Mouse (Mus musculus): ENCODE data around the gene M1ap. TPM values are rescaled to one million over a fixed set of nuclear protein-coding genes. Genes with fewer than 3 reads are reported as not detected.
A peak's percentile ranks its signal among the peaks of the same experiment; 100 is the strongest.

The M1ap gene
- polyA plus RNA-seq, 1 experiment from 2014 or later: 0.43 TPM

DNA sequence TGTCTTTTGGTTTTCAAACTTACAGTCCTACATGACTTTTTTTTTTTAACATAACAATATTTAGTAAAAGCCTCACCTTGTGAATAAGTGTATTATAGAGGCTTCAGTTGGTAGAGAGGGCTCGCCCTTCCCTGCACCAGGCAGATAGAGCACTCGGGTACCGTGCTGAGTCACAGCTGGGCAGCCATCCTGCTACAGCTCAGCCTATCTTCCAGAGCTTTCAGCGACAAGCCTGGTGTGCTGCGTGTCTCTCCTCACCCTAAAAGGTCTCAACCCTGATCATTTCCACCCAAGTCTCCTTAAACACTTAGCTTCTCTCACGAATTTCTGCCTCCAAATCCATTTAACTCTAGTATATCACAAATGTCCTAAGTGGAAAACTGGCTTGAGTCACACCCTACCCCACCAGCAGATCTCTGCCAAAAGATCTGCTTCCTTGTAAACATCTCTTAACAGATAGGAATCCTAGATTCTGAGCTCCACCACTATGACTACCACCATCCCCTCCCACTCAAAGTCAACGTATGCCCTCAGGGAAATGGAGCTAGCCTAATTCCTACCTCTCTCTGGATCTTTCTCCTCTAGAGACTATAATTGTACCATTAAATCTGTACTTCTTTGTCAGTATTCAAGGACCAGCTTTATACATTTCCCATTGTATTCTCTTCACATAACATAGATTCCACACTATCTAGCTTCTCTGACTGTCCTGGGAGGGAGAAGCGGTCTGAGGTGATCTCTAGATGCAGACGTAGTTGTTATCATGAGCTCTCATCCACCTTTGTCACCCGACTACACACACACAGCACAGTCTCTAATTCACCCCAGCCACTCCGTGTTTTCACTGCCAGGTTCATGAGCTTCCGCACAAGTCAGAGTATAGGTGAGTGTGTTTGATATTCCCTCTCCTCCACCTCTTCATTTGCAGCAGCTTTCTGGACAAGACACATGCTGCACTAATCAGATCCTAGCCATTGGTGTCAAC, 68.1 kb downstream of the M1ap start:
- Histone ChIP-seq H3K9ac (no peak overlapping the region), H3K9me3 (replicated peaks) (no peaks in the 10 kb centered on the region), H3K27me3 (no peaks in the 10 kb centered on the region), H3K27ac (0 out of 2 replicates have a peak overlapping the region, but pooled peaks have one; percentile 19), H3K36me3 (no peaks in the 10 kb centered on the region), H3K4me3 (replicated peaks) (no peak overlapping the region), H3K4me1 (peaks cover 8% of the 10 kb centered on the region), H3K4me2 (no peak overlapping the region)
- ATAC-seq (replicated peaks; ENCODE audit: low FRiP score): peak; percentile 82; the same call in 1 of the 2 replicates
- 75% methylated on average over 12 of the region's 12 CpGs for WGBS

DNA sequence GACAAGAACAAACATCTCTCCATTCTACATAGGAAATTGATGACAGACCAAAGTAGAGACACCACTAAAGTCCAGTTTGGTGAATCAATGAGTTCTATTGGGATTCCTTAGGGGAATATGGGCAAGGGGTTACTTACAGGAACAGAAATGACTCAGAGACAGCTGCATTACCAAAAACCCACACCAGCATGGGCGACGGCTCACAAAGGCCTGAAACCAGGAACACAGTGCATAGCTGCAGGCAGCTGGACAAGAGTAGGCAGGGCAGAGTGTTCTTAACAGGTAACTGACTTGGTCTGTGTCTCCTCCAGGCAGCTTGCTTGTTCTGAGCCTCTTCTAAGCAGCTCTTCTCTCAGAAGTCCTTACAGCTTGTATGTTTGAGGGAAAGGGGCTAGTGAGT, 69.0 kb downstream of the M1ap start:
- Histone ChIP-seq H3K4me2 (no peak overlapping the region), H3K36me3 (no peaks in the 10 kb centered on the region), H3K4me1 (no peaks in the 10 kb centered on the region), H3K4me3 (replicated peaks) (no peak overlapping the region), H3K27me3 (no peaks in the 10 kb centered on the region), H3K9ac (no peak overlapping the region), H3K9me3 (replicated peaks) (no peaks in the 10 kb centered on the region), H3K27ac (no peak overlapping the region)
- no peak for ATAC-seq (replicated peaks; ENCODE audit: low FRiP score)
- WGBS: 82% methylated on average over 2 of the region's 2 CpGs

DNA sequence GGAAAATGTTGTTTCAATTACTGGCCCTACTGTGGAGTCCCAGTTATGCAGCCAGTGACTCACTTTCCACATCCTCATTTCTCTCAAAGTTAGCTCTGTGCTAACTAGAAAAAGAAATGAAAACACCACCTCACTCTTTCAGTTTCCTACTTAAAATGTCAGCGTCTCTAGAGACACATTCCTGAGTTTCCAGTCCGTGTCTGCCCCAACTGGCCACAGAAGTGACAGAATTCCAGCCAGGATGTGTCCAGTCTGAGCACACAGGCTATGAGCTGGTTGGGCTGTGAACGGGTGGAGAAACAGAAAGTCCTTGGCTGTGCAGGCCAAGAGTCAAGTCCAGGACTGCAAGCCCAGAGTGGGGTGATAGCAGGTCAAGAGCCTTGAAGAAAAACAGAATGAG, 70.5 kb downstream of the M1ap start:
- H3K4me3 ChIP-seq (replicated peaks): no peak overlapping the region
- H3K36me3 ChIP-seq: no peaks in the 10 kb centered on the region
- H3K9ac ChIP-seq: no peak overlapping the region
- H3K27ac ChIP-seq: no peak overlapping the region
- H3K4me2 ChIP-seq: no peak overlapping the region
- WGBS: 52% methylated on average over 3 of the region's 3 CpGs
- H3K27me3 ChIP-seq: no peaks in the 10 kb centered on the region
- ATAC-seq (replicated peaks; ENCODE audit: low FRiP score): no peak
- no peaks in the 10 kb centered on the region for H3K9me3 ChIP-seq (replicated peaks)
- H3K4me1 ChIP-seq: no peaks in the 10 kb centered on the region

DNA sequence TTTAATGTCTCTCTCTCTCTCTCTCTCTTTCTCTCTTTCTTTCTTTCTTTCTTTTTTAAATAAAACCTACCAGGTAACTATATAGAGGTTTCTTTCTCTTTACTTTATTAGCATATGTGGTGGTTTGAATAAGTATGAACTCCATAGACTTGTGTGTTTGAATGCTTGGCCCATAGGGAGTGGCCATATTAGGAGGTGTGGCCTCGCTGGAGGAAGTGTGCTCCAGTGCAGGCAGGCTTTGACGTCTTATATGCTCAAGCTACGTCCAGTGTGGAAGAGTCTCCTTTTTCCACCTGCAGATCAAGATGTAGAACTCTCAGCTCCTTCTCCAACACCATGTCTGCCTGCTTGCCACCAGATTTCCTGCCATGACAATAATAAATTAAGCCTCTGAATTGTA, 72.3 kb downstream of the M1ap start:
- WGBS: 71% methylated on average over 3 of the region's 3 CpGs
- Histone ChIP-seq H3K9ac (no peak overlapping the region), H3K4me3 (replicated peaks) (no peak overlapping the region), H3K9me3 (replicated peaks) (no peaks in the 10 kb centered on the region), H3K27me3 (no peaks in the 10 kb centered on the region), H3K27ac (no peak overlapping the region), H3K4me1 (no peaks in the 10 kb centered on the region), H3K36me3 (no peaks in the 10 kb centered on the region), H3K4me2 (no peak overlapping the region)
- no peak for ATAC-seq (replicated peaks; ENCODE audit: low FRiP score)

DNA sequence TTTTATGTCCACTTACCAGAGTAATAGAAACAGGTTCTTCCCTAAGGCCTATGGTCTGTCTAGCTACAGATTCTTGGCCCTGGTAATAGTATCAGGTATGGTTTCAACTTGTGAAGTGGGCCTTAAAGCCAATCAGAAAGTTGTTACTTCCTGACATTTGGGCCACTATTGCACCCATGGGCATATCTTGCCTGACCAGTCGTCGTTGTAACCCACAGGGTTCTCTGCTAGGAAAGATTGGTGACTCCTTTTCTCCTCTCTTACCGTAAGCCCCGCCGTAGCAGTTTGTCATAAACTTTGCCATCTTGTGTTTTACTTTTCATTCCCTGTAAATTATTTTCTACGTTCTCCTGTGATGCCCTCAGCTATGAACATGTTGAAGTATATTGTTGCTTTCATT, 73.4 kb downstream of the M1ap start:
- H3K27me3 ChIP-seq: no peaks in the 10 kb centered on the region
- H3K36me3 ChIP-seq: no peaks in the 10 kb centered on the region
- no peak overlapping the region for H3K4me2 ChIP-seq
- no peak overlapping the region for H3K27ac ChIP-seq
- ATAC-seq (replicated peaks; ENCODE audit: low FRiP score): no peak
- H3K4me1 ChIP-seq: no peaks in the 10 kb centered on the region
- WGBS: 85% methylated on average over 6 of the region's 6 CpGs
- no peak overlapping the region for H3K9ac ChIP-seq
- H3K9me3 ChIP-seq (replicated peaks): no peaks in the 10 kb centered on the region
- no peak overlapping the region for H3K4me3 ChIP-seq (replicated peaks)

DNA sequence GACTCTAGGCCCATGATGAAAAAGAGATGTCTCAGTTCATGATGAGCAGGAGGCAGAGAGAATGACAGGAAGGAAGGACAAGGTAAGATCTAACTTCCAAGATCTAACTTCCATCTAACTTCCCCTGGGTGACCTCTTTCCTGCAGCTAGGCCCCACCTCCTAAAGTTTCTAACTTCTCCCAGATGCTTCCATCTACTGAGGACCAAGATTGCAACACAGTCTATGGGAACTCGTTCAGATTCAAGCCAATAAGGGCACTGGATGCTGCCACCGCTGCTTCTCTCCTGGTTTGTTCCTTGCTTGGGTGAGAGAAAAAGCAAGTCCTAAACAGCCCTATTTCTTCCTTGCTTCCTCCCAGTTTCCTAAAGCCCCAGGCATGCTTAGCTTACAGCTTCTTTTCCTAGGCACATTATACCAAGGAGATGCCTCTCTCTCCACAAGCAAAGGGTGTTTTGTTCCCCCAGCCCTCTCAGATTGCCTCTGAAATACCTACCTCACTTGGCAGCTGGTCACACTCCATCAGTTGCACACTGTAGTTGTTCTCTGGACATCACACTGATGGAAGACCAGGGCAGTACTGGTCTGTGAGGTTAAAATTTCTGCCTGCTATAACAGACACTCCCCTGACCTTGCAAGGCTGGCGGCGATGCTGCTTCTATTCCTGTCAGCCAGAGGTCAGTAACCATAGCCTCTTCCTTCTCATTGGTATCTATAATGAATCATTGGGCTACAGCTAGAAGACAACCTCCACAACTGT, 74.3 kb downstream of the M1ap start:
- H3K4me2 ChIP-seq: no peak overlapping the region
- H3K9ac ChIP-seq: no peak overlapping the region
- no peaks in the 10 kb centered on the region for H3K9me3 ChIP-seq (replicated peaks)
- no peak overlapping the region for H3K4me3 ChIP-seq (replicated peaks)
- WGBS: 48% methylated on average over 4 of the region's 4 CpGs
- no peaks in the 10 kb centered on the region for H3K4me1 ChIP-seq
- ATAC-seq (replicated peaks; ENCODE audit: low FRiP score): peak; percentile 53; the same call in 1 of the 2 replicates
- no peaks in the 10 kb centered on the region for H3K27me3 ChIP-seq
- H3K27ac ChIP-seq: no peak overlapping the region
- no peaks in the 10 kb centered on the region for H3K36me3 ChIP-seq

DNA sequence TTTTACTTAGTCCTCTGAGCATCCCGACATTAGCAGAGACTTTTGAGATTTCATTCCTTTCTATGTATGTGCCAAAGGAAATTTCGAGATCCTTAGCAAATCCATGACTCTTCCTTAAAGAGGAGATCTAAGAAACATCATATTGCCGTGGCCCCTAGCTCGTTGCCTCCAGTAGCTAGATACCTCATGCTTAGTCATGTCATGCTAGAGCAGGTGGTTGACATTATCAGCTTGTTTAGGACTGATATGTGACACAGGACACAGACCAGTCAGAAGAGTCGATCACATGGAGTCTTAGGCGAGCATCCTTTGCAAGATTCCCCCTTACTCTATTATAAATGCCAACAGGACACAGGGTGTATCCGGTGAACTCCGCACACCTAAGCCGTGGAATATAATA, 76.3 kb downstream of the M1ap start:
- no peak overlapping the region for H3K4me3 ChIP-seq (replicated peaks)
- H3K4me1 ChIP-seq: 0 out of 2 replicates have a peak, but pooled peaks cover 7% of the 10 kb centered on the region
- no peak overlapping the region for H3K27ac ChIP-seq
- H3K9ac ChIP-seq: no peak overlapping the region
- 87% methylated on average over 9 of the region's 9 CpGs for WGBS
- ATAC-seq (replicated peaks; ENCODE audit: low FRiP score): no peak
- no peaks in the 10 kb centered on the region for H3K36me3 ChIP-seq
- H3K4me2 ChIP-seq: no peak overlapping the region
- no peaks in the 10 kb centered on the region for H3K27me3 ChIP-seq
- H3K9me3 ChIP-seq (replicated peaks): no peaks in the 10 kb centered on the region

DNA sequence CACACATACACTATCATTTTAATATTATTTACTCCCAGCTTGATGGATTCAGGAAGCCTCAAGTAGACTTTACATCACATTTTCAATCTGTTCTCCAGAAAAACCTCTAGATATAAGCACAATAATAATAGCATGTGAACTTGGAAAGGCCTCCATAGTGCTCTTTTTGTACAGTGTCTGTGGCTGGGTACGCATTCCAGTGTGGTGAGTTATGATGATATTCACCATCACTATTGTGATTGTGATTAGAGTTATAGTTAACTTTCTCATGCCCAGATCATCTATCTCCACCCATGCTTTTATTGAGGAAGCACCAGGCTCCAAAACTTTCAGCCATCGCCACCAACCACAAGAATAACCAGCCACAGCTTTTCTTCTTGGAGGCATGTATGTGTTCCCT, 77.1 kb downstream of the M1ap start:
- H3K27me3 ChIP-seq: peaks cover 4% of the 10 kb centered on the region
- no peaks in the 10 kb centered on the region for H3K36me3 ChIP-seq
- no peak for ATAC-seq (replicated peaks; ENCODE audit: low FRiP score)
- no peak overlapping the region for H3K9ac ChIP-seq
- H3K4me1 ChIP-seq: 0 out of 2 replicates have a peak, but pooled peaks cover 7% of the 10 kb centered on the region
- no peaks in the 10 kb centered on the region for H3K9me3 ChIP-seq (replicated peaks)
- H3K4me2 ChIP-seq: no peak overlapping the region
- H3K27ac ChIP-seq: no peak overlapping the region
- 93% methylated on average over 2 of the region's 2 CpGs for WGBS
- no peak overlapping the region for H3K4me3 ChIP-seq (replicated peaks)

DNA sequence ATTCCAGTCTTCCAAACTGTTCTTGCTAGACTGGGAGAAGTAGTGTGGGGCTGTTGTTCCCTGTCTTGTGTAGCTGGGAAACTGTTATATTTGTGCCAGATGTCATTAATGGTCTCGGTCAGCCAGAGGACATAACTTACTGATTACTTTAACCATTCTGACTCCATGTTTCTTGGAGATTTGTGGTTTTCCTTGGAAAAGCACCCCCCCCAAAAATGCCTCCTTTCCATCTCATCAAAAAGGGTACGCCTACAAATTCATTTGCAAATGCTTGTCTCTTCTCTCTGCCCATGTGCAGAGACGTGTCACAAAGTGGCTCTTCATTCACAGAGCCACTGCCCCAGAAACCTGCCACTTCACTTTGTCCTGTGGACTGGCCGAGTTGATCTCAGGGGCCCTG, 77.7 kb downstream of the M1ap start:
- H3K36me3 ChIP-seq: no peaks in the 10 kb centered on the region
- 57% methylated on average over 4 of the region's 4 CpGs for WGBS
- H3K4me1 ChIP-seq: 0 out of 2 replicates have a peak, but pooled peaks cover 7% of the 10 kb centered on the region
- H3K4me2 ChIP-seq: no peak overlapping the region
- ATAC-seq (replicated peaks; ENCODE audit: low FRiP score): no peak
- peaks cover 9% of the 10 kb centered on the region for H3K27me3 ChIP-seq
- no peaks in the 10 kb centered on the region for H3K9me3 ChIP-seq (replicated peaks)
- no peak overlapping the region for H3K4me3 ChIP-seq (replicated peaks)
- no peak overlapping the region for H3K9ac ChIP-seq
- H3K27ac ChIP-seq: no peak overlapping the region

DNA sequence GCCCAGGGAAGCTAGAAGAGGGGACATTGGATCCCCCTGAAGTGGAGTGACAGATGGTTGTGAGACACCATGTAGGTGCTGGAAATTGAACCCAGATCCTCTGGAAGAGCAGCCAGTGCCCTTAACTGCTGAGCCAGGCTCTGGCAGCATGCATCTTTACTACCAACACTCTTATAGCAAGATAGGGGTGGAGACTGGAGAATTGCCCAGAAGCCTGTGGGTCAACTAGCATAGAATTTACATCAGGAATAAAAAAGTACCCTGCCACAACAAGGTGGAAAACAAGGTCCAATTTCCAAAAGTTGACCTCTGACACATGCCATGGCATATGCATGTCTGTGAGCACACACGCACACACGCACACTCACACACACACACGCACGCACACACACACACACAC, 78.5 kb downstream of the M1ap start:
- WGBS: 100% methylated on average over 4 of the region's 4 CpGs
- H3K4me3 ChIP-seq (replicated peaks): no peak overlapping the region
- no peak overlapping the region for H3K4me2 ChIP-seq
- H3K27ac ChIP-seq: no peak overlapping the region
- H3K9ac ChIP-seq: no peak overlapping the region
- no peak for ATAC-seq (replicated peaks; ENCODE audit: low FRiP score)
- H3K9me3 ChIP-seq (replicated peaks): no peaks in the 10 kb centered on the region
- H3K36me3 ChIP-seq: no peaks in the 10 kb centered on the region
- H3K4me1 ChIP-seq: 0 out of 2 replicates have a peak, but pooled peaks cover 7% of the 10 kb centered on the region
- H3K27me3 ChIP-seq: peaks cover 15% of the 10 kb centered on the region

DNA sequence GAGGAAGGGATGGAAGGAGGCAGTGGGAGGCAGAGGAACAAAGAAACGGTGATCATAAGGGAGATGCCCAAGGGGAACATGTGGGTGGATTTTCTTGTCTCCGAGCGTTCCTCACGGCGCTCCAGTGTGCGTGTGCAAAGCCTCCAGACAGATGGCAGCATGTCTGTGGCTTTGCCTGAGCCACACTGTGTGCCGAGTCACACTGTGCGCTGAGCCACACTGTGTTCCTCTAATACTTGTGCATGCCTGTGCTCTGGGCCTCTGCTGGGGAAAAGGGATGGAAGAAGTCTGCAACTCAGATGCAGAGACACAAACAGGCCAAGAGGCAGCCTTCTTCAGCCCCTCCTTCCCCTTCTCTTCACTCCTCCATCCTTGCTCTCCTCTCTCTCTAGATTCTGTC, 80.6 kb downstream of the M1ap start:
- H3K27ac ChIP-seq: no peak overlapping the region
- 79% methylated on average over 8 of the region's 8 CpGs for WGBS
- no peak overlapping the region for H3K4me2 ChIP-seq
- peaks cover 31% of the 10 kb centered on the region for H3K27me3 ChIP-seq
- H3K9ac ChIP-seq: no peak overlapping the region
- H3K36me3 ChIP-seq: peaks cover 13% of the 10 kb centered on the region
- no peak for ATAC-seq (replicated peaks; ENCODE audit: low FRiP score)
- no peak overlapping the region for H3K4me3 ChIP-seq (replicated peaks)
- H3K4me1 ChIP-seq: peaks cover 21% of the 10 kb centered on the region
- no peaks in the 10 kb centered on the region for H3K9me3 ChIP-seq (replicated peaks)

DNA sequence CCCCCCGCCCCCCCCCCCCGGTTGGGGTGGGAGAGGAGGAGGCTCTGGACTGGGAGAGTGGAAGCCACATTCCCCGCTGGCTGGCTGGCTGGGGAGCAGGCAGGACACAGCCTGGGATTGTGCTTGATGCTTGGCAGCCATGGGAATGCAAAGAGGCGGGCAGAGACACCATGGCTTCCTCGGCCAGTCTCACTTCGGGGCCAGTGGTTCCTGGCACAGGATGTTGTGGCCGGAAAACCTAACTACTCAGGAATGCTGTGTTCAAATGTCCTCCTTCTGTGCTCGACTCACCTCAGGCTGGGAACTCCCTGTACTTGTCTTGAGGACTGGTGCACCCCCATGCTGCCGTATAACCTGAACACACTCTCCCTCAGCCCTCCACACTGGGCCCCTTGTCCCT, 81.0 kb downstream of the M1ap start:
- no peaks in the 10 kb centered on the region for H3K9me3 ChIP-seq (replicated peaks)
- 54% methylated on average over 8 of the region's 9 CpGs for WGBS
- peaks cover 31% of the 10 kb centered on the region for H3K27me3 ChIP-seq
- peaks cover 25% of the 10 kb centered on the region for H3K4me1 ChIP-seq
- no peak for ATAC-seq (replicated peaks; ENCODE audit: low FRiP score)
- no peak overlapping the region for H3K27ac ChIP-seq
- no peak overlapping the region for H3K9ac ChIP-seq
- no peak overlapping the region for H3K4me2 ChIP-seq
- H3K4me3 ChIP-seq (replicated peaks): no peak overlapping the region
- H3K36me3 ChIP-seq: peaks cover 13% of the 10 kb centered on the region

All from kidney, embryonic 15.5 days (tissue).